Mouse (Mus musculus) ES-Bruce4 (cell line): Measurements from ENCODE around the gene Stn1.

Source experiments
- CTCF ChIP-seq: IDR thresholded peaks from one replicate; pipeline ENCODE4 v1.8.1; 2011; ENCODE audit warnings: low read depth, low read length
- POLR2A ChIP-seq: IDR thresholded peaks from one replicate; pipeline ENCODE4 v1.8.1; 2011; ENCODE audit warnings: low read length; ENCODE audit not compliant: insufficient read depth

DNA sequence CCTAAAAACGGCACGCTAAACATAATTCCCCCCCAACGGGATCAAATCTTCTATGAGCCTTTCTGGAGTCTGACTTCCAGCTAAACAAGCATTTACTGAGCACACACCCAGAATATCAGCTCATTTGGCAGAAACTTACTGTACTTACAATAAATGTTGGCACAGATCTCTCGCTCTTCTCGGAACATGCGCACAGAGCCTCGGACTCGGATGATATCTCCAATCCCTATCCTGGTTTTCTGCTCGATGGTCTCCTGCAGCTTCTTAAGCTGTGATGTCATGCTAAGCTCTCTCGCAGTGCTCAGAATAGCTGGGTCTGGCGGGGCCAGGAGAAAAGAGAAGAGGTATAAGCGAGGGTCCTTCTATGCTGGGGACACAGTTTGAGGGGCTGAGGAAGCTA is 20.4 kb downstream of the Stn1 start:
- TF ChIP-seq CTCF (no peak), POLR2A (no peak)
